Mouse (Mus musculus) skeletal muscle tissue, postnatal 0 days (tissue): Measurements from ENCODE around the gene Kcnc1. TPM values are rescaled to one million over a fixed set of nuclear protein-coding genes. Genes with fewer than 3 reads are reported as not detected.

Source experiments
- polyA plus RNA-seq: library from polyadenylated mRNA; unstranded; fragments of >200 nt; fragmentation: Nextera tagmentation; extraction: Ambion mirVana; gene quantifications from 2 replicates; pipeline ENCODE4 v1.2.1, GENCODE M21; 2015

Kcnc1 gene
- polyA plus RNA-seq = 8.1 and 10.1 TPM in 2 replicates

DNA sequence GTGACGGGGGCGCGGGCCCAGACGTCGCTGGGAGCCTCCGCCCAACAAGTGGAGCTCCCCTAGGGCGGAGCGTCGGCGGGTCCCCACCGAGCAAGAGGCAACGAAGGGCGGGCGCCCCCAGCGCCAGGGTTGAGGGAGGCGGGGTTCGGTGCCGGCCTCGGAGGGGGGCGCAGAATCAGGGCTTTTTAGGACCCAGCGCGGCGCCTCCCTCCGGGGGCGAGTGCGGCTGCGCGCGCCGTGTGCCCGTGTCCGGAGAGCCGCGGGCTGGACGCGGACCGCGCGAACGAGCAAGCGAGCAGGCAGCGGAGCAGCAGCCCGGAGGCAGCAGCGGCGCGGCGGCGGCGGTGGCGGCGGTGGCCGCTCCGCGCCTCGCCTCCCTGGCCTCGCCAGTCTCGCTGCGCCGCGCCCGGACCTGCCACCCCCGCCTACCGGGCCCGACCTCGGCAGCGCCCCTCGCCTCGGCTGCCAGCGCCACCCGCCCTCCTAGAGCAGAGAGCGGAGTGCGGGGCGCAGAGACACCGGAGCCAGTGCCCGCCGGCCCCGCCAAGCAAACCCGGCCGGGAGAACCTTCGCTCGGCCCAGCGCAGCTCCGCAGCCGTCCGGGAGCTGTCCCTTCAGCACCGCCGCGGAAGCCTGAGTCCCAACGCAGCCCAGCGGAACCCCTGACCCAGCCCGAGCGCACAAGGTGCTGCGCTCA is at the start of gene Kcnc1:
Gene Kcnc1, plus strand, starts transcription at position 267 of the 697 bp plus-strand sequence.

DNA sequence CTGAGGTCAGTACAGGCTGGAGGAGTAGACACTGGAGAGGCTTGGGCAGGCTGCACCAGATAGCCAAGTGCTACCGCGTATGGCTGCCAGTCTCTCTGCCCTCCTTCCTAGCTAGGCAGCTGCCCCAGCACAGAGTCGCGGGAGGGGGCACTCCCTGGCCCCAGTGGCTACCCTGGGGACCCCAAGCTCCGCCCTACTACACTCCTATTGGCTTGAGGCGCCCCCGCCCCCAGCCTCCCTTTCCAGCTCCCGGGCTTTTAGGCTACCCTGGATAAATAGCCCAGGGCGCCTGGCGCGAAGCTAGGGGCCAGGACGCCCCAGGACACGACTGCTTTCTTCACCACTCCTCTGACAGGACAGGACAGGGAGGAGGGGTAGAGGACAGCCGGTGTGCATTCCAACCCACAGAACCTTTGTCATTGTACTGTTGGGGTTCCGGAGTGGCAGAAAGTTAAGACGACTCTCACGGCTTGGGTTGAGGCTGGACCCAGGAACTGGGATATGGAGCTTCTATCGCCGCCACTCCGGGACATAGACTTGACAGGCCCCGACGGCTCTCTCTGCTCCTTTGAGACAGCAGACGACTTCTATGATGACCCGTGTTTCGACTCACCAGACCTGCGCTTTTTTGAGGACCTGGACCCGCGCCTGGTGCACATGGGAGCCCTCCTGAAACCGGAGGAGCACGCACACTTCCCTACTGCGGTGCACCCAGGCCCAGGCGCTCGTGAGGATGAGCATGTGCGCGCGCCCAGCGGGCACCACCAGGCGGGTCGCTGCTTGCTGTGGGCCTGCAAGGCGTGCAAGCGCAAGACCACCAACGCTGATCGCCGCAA is 19.9 kb upstream of the Kcnc1 start, which contains the start of gene Myod1:
Gene Myod1, plus strand, starts transcription at position 303 of the 836 bp plus-strand sequence.

Other genes with a start within 250 kb of the Kcnc1 start
- 4.9 and 5.1 TPM in 2 replicates for gene Abcc8, start 216.5 kb upstream of the Kcnc1 start, polyA plus RNA-seq
- gene Ush1c, start 158.0 kb upstream of the Kcnc1 start, polyA plus RNA-seq = not detected in 2 replicates
- 0.43 and 0.44 TPM in 2 replicates for gene Otog, start 155.5 kb upstream of the Kcnc1 start, polyA plus RNA-seq
- 67.2 and 69.4 TPM in 2 replicates for gene Myod1, start 20.0 kb upstream of the Kcnc1 start, polyA plus RNA-seq
- 5.4 and 7.5 TPM in 2 replicates for gene Sergef, start 243.3 kb downstream of the Kcnc1 start, polyA plus RNA-seq